Mouse (Mus musculus) E14TG2a.4 (cell line): ENCODE measurements around the gene Wdr46.

Source experiments
- H3K27me3 ChIP-seq: 2 replicates; pipeline ENCODE4 v1.6.1; 2014; ENCODE audit warnings: low read length, control low read depth; ENCODE audit not compliant: insufficient read depth
- H3K36me3 ChIP-seq: 2 replicates; pipeline ENCODE4 v1.6.1; 2014; ENCODE audit warnings: low read length, control low read depth; ENCODE audit not compliant: insufficient read depth
- H3K4me1 ChIP-seq: replicated peaks from 2 replicates; pipeline ENCODE4 v1.6.1; 2014; ENCODE audit warnings: low read depth, low read length, control low read depth
- H3K4me3 ChIP-seq: replicated peaks from 2 replicates; pipeline ENCODE4 v1.5.1; 2014; ENCODE audit warnings: mild to moderate bottlenecking, low read length
- H3K9me3 ChIP-seq: 2 replicates; pipeline ENCODE4 v1.6.1; 2014; ENCODE audit warnings: low read length, control low read depth
- CTCF ChIP-seq: conservative IDR thresholded peaks from 2 replicates; pipeline ENCODE4 v1.5.1; 2014; ENCODE audit warnings: low read length
- NANOG ChIP-seq: IDR thresholded peaks from 2 replicates; pipeline ENCODE4 v1.6.1; 2014; ENCODE audit warnings: borderline replicate concordance, low read length, mixed read lengths
- POU5F1 ChIP-seq: IDR thresholded peaks from 2 replicates; pipeline ENCODE4 v1.6.1; 2014; ENCODE audit warnings: low read length, borderline replicate concordance

The Wdr46 gene

GRCm38 (mm10) chr17:33920282-33921097, 20.0 kb upstream of the Wdr46 start:
- no peaks in the 10 kb centered on the region for H3K9me3 ChIP-seq
- peak overlapping the region; percentile 80 for H3K4me3 ChIP-seq
- no peaks in the 10 kb centered on the region for H3K27me3 ChIP-seq
- H3K4me1 ChIP-seq = peaks cover 80% of the 10 kb centered on the region
- TF ChIP-seq POU5F1 (no peak), CTCF (peak; percentile 86)
- H3K36me3 ChIP-seq = peaks cover 51% of the 10 kb centered on the region

- no peaks in the 10 kb centered on the region for H3K9me3 ChIP-seq
- H3K4me3 ChIP-seq = 0 out of 2 replicates have a peak overlapping the region, but pooled peaks have one; percentile 80
- H3K36me3 ChIP-seq = peaks cover 59% of the 10 kb centered on the region
- peaks cover 88% of the 10 kb centered on the region for H3K4me1 ChIP-seq
- no peaks in the 10 kb centered on the region for H3K27me3 ChIP-seq
- no peak for TF ChIP-seq CTCF
- no peak for TF ChIP-seq NANOG
- TF ChIP-seq POU5F1 = no peak
Measured at GRCm38 (mm10) chr17:33921361-33921760, 19.1 kb upstream of the Wdr46 start.

GRCm38 (mm10) chr17:33924577-33925283, 15.7 kb upstream of the Wdr46 start:
- H3K4me1 ChIP-seq = peaks cover 69% of the 10 kb centered on the region
- TF ChIP-seq NANOG (no peak), POU5F1 (no peak), CTCF (peak; percentile 94)
- no peaks in the 10 kb centered on the region for H3K9me3 ChIP-seq
- peaks cover 63% of the 10 kb centered on the region for H3K36me3 ChIP-seq
- peak overlapping the region; percentile 55 for H3K4me3 ChIP-seq
- no peaks in the 10 kb centered on the region for H3K27me3 ChIP-seq

GRCm38 (mm10) chr17:33925406-33926116, 14.9 kb upstream of the Wdr46 start:
- Histone ChIP-seq H3K9me3 (no peaks in the 10 kb centered on the region), H3K36me3 (peaks cover 63% of the 10 kb centered on the region), H3K4me1 (peaks cover 61% of the 10 kb centered on the region), H3K27me3 (no peaks in the 10 kb centered on the region), H3K4me3 (peak overlapping the region; percentile 55)
- no peak for TF ChIP-seq POU5F1
- TF ChIP-seq CTCF = peak; percentile 56

- H3K4me3 ChIP-seq = peak overlapping the region; percentile 55
- peak; percentile 64 for TF ChIP-seq CTCF
- no peak for TF ChIP-seq POU5F1
- no peak for TF ChIP-seq NANOG
- H3K27me3 ChIP-seq = no peaks in the 10 kb centered on the region
Measured at GRCm38 (mm10) chr17:33926207-33926932, 14.1 kb upstream of the Wdr46 start.

GRCm38 (mm10) chr17:33928251-33928947, 12.1 kb upstream of the Wdr46 start:
- Histone ChIP-seq H3K9me3 (no peaks in the 10 kb centered on the region), H3K27me3 (no peaks in the 10 kb centered on the region), H3K4me3 (peak overlapping the region; percentile 97), H3K36me3 (peaks cover 60% of the 10 kb centered on the region), H3K4me1 (peaks cover 67% of the 10 kb centered on the region)
- TF ChIP-seq NANOG (no peak), CTCF (no peak), POU5F1 (no peak)

More at GRCm38 (mm10) chr17:33926207-33926932, 14.1 kb upstream of the Wdr46 start:
- Histone ChIP-seq H3K4me1 (peaks cover 59% of the 10 kb centered on the region), H3K9me3 (no peaks in the 10 kb centered on the region), H3K36me3 (peaks cover 59% of the 10 kb centered on the region)

GRCm38 (mm10) chr17:33929371-33930279, 10.8 kb upstream of the Wdr46 start, which contains the start of gene Rgl2:
Gene Rgl2 (plus strand): TSS chr17:33929543.
- TF ChIP-seq NANOG (no peak), CTCF (no peak), POU5F1 (no peak)
- Histone ChIP-seq H3K9me3 (no peaks in the 10 kb centered on the region), H3K4me3 (peak within 1 kb of the TSS; percentile 97), H3K27me3 (no peaks in the 10 kb centered on the region), H3K4me1 (peaks cover 68% of the 10 kb centered on the region), H3K36me3 (peaks cover 64% of the 10 kb centered on the region)
